Mouse (Mus musculus): ENCODE data around the gene Cops3. TPM values are rescaled to one million over a fixed set of nuclear protein-coding genes. Genes with fewer than 3 reads are reported as not detected.

The Cops3 gene
- polyA plus RNA-seq, 1 experiment from 2014 or later, result 205 TPM

DNA sequence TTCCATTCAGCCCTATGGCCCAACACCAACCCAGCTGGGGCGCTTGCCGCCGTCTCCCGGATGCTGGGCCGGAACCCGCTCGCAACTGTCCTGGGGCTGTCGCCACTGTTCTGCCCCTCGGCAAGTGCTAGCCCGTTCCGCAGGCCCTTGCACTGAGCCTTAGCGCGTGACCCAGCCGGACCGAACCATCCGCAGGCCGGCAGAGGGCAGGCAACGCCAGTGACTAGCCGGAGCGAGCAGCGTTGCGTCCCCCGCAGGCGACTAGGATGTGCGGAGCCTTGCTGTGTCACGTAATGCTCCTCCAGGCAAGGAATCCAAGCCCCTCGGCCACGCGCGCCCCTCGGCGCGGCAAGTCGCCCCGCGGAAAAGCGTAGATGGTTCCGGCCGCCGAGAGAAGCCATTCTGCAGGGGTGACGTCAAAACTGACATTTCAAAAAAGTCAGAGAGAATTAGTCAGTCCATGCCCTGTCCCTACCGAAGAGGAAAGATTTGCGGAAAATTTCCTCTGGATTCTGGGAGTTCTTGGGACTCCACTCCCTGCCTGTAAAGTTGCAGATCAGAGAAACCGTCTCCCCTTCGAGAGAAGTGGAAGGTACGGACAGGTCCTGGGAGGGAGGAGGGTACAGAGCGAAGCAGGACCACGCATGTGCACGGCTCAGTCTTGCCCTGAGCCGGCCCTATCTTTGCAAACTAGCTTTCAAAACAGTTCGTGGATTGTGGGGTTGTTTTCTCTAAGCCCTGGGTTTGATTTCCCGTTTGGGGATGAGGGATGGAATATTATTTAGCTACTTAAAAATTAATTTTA lies 29.8 kb downstream of the Cops3 start, which contains the start of gene Flcn:
Flcn (minus strand) TSS at position 347 of the 805 bp plus-strand sequence.
- H3K9me3 ChIP-seq, result no peaks in the 10 kb centered on the region
- peaks cover 20% of the 10 kb centered on the region for H3K36me3 ChIP-seq
- peaks cover 12% of the 10 kb centered on the region for H3K4me1 ChIP-seq
- under 1% methylated on average over 52 of the region's 52 CpGs for WGBS
- peak within 1 kb of the TSS; percentile 99 for H3K9ac ChIP-seq (replicated peaks)
- ATAC-seq (replicated peaks), result peak; percentile 98
- no peaks in the 10 kb centered on the region for H3K27me3 ChIP-seq
- peak within 1 kb of the TSS; percentile 77 for H3K4me2 ChIP-seq (replicated peaks)
- H3K27ac ChIP-seq (replicated peaks), result peak within 1 kb of the TSS; percentile 100
- H3K4me3 ChIP-seq, result peak within 1 kb of the TSS; percentile 86

DNA sequence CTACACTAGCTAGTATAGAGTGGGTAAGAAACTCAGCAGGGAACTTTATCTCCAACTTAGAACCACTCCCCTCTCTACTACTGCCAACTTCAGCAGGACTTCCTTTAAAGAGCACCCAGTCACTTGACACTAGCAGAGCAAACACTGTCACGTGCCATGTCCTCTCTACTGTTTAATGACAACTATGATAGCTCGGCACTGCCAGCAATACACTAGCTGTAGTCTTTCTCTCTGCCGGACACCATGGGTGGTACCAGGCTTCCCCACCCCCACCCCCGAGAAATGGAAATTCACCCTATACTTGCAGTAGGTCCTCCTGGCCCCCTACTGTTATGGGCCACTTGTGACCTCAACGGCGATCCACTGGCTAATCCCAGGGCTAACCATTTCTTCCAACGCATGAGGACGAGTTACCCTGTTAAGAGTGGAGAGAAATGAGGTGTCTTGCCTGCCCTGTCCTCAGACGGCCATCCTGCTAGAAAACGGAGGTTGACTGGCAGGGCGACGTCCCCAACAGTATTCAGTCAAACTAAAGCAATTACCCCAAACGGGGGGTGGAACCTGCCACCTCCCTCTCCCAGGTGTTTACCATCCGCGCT lies 30.5 kb downstream of the Cops3 start:
- under 1% methylated on average over 15 of the region's 15 CpGs for WGBS
- peaks cover 26% of the 10 kb centered on the region for H3K36me3 ChIP-seq
- H3K9me3 ChIP-seq, result no peaks in the 10 kb centered on the region
- peaks cover 12% of the 10 kb centered on the region for H3K4me1 ChIP-seq
- peak overlapping the region; percentile 100 for H3K27ac ChIP-seq (replicated peaks)
- no peaks in the 10 kb centered on the region for H3K27me3 ChIP-seq
- peak overlapping the region; percentile 99 for H3K9ac ChIP-seq (replicated peaks)
- H3K4me2 ChIP-seq (replicated peaks), result peak overlapping the region; percentile 77
- peak; percentile 36 for ATAC-seq (replicated peaks)
- H3K4me3 ChIP-seq, result peak overlapping the region; percentile 86

- 72% methylated on average over 14 of the region's 14 CpGs for WGBS
- 0 out of 2 replicates have a peak overlapping the region, but pooled peaks have one; percentile 100 for H3K27ac ChIP-seq (replicated peaks)
- H3K9me3 ChIP-seq, result no peaks in the 10 kb centered on the region
- H3K4me3 ChIP-seq, result peak overlapping the region; percentile 86
- peaks cover 34% of the 10 kb centered on the region for H3K36me3 ChIP-seq
- H3K4me1 ChIP-seq, result peaks cover 12% of the 10 kb centered on the region
- peak overlapping the region; percentile 77 for H3K4me2 ChIP-seq (replicated peaks)
- no peaks in the 10 kb centered on the region for H3K27me3 ChIP-seq
- peak overlapping the region; percentile 99 for H3K9ac ChIP-seq (replicated peaks)
- ATAC-seq (replicated peaks), result no peak
These were observed 31.3 kb downstream of the Cops3 start for GRCm38 (mm10) chr11:59808170-59808960.

DNA sequence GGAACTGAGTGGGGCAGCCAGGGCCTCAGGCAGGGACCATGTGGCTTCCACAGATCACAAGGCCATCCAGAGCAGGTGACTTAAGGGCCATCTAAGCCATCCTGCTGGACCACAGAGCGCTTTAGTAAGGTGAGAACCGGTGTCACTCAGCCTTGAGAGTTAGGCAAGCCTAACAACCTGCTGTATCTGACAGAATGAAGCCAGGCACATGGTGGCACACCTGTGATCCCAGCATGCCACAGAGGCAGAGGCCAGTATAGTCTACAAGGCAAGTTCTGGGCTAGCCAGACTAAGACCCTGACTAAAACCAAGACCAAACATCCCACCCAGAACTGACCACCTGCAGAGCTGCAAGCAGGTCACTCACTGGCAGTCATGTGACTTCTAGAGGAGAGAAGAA lies 34.0 kb downstream of the Cops3 start:
- no peaks in the 10 kb centered on the region for H3K27me3 ChIP-seq
- H3K9ac ChIP-seq (replicated peaks), result no peak overlapping the region
- 96% methylated on average over 2 of the region's 2 CpGs for WGBS
- ATAC-seq (replicated peaks), result no peak
- no peak overlapping the region for H3K4me3 ChIP-seq
- no peaks in the 10 kb centered on the region for H3K9me3 ChIP-seq
- H3K27ac ChIP-seq (replicated peaks), result no peak overlapping the region
- peaks cover 10% of the 10 kb centered on the region for H3K4me1 ChIP-seq
- no peak overlapping the region for H3K4me2 ChIP-seq (replicated peaks)
- H3K36me3 ChIP-seq, result peaks cover 59% of the 10 kb centered on the region

DNA sequence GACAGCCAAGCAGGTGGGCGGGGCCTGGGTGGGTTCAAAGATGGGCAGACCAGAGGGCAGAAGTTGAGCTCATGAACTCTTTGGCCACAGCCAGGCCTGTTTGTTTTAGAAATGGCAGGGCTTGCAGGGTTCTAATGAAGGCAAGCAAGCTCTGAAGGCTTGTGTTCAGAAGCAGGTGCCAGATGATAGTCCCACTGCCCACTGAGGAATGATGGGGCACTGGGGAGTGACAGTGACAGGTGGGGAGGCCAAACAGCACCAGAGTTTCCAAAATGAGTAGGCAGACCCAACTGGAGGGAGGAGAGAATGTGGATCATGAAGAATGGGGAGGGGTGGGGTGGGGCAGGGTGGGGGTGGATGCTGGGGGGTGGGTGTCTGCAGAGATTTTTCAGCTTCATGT lies 34.4 kb downstream of the Cops3 start:
- H3K36me3 ChIP-seq, result peaks cover 63% of the 10 kb centered on the region
- no peaks in the 10 kb centered on the region for H3K27me3 ChIP-seq
- H3K4me3 ChIP-seq, result no peak overlapping the region
- H3K27ac ChIP-seq (replicated peaks), result no peak overlapping the region
- WGBS, result 100% methylated on average over 1 of the region's 1 CpGs
- peaks cover 10% of the 10 kb centered on the region for H3K4me1 ChIP-seq
- no peak overlapping the region for H3K9ac ChIP-seq (replicated peaks)
- H3K4me2 ChIP-seq (replicated peaks), result no peak overlapping the region
- no peak for ATAC-seq (replicated peaks)
- no peaks in the 10 kb centered on the region for H3K9me3 ChIP-seq

- ATAC-seq (replicated peaks), result no peak
These were observed 35.1 kb downstream of the Cops3 start for GRCm38 (mm10) chr11:59804409-59805110.

DNA sequence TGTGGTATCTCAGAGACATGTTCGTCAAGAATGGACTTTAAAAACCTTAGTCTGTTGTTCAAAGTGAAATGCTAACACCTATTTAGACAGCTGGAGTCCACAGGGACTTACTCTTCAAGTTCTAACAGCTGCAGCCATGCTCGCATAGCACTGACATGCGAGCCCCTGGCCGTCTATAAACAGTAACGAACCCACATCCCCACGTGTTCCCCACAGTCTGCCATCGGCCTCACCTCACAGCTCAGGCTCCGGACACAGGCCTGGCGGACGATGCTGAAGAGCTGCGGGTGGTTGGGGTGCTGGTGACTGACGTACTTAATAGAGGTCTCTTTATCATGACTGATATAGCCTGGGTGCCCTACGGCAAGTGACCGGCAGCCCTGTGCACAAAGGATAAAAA lies 36.1 kb downstream of the Cops3 start:
- Histone ChIP-seq H3K36me3 (peaks cover 81% of the 10 kb centered on the region), H3K4me3 (no peak overlapping the region), H3K27me3 (no peaks in the 10 kb centered on the region), H3K9me3 (no peaks in the 10 kb centered on the region), H3K4me2 (replicated peaks) (no peak overlapping the region), H3K4me1 (peaks cover 3% of the 10 kb centered on the region), H3K9ac (replicated peaks) (no peak overlapping the region), H3K27ac (replicated peaks) (no peak overlapping the region)
- 92% methylated on average over 14 of the region's 14 CpGs for WGBS
- ATAC-seq (replicated peaks), result no peak

More at GRCm38 (mm10) chr11:59804409-59805110, 35.1 kb downstream of the Cops3 start:
- Histone ChIP-seq H3K36me3 (peaks cover 70% of the 10 kb centered on the region), H3K27me3 (no peaks in the 10 kb centered on the region), H3K27ac (replicated peaks) (no peak overlapping the region), H3K4me1 (peaks cover 10% of the 10 kb centered on the region), H3K4me2 (replicated peaks) (no peak overlapping the region), H3K4me3 (no peak overlapping the region), H3K9me3 (no peaks in the 10 kb centered on the region), H3K9ac (replicated peaks) (no peak overlapping the region)
- WGBS, result 92% methylated on average over 22 of the region's 22 CpGs

- H3K4me1 ChIP-seq, result no peaks in the 10 kb centered on the region
- no peak overlapping the region for H3K4me2 ChIP-seq (replicated peaks)
- no peak overlapping the region for H3K9ac ChIP-seq (replicated peaks)
- no peak for ATAC-seq (replicated peaks)
- H3K9me3 ChIP-seq, result no peaks in the 10 kb centered on the region
- H3K4me3 ChIP-seq, result no peak overlapping the region
- H3K36me3 ChIP-seq, result peaks cover 84% of the 10 kb centered on the region
- no peak overlapping the region for H3K27ac ChIP-seq (replicated peaks)
- 96% methylated on average over 8 of the region's 8 CpGs for WGBS
- no peaks in the 10 kb centered on the region for H3K27me3 ChIP-seq
These were observed 37.8 kb downstream of the Cops3 start for GRCm38 (mm10) chr11:59801881-59802280.

GRCm38 (mm10) chr11:59800412-59800811 lies 39.2 kb downstream of the Cops3 start:
- 91% methylated on average over 10 of the region's 10 CpGs for WGBS
- Histone ChIP-seq H3K36me3 (peaks cover 80% of the 10 kb centered on the region), H3K4me3 (no peak overlapping the region)

GRCm38 (mm10) chr11:59793390-59793789 lies 46.2 kb downstream of the Cops3 start:
- Histone ChIP-seq H3K4me1 (no peaks in the 10 kb centered on the region), H3K4me2 (replicated peaks) (no peak overlapping the region), H3K27me3 (no peaks in the 10 kb centered on the region), H3K4me3 (no peak overlapping the region), H3K9me3 (no peaks in the 10 kb centered on the region), H3K27ac (replicated peaks) (no peak overlapping the region), H3K36me3 (peaks cover 65% of the 10 kb centered on the region), H3K9ac (replicated peaks) (no peak overlapping the region)
- no peak for ATAC-seq (replicated peaks)
- WGBS, result 94% methylated on average over 6 of the region's 6 CpGs

More at GRCm38 (mm10) chr11:59800412-59800811, 39.2 kb downstream of the Cops3 start:
- Histone ChIP-seq H3K4me1 (no peaks in the 10 kb centered on the region), H3K9me3 (no peaks in the 10 kb centered on the region), H3K9ac (replicated peaks) (no peak overlapping the region), H3K27ac (replicated peaks) (no peak overlapping the region), H3K27me3 (no peaks in the 10 kb centered on the region), H3K4me2 (replicated peaks) (no peak overlapping the region)
- no peak for ATAC-seq (replicated peaks)

DNA sequence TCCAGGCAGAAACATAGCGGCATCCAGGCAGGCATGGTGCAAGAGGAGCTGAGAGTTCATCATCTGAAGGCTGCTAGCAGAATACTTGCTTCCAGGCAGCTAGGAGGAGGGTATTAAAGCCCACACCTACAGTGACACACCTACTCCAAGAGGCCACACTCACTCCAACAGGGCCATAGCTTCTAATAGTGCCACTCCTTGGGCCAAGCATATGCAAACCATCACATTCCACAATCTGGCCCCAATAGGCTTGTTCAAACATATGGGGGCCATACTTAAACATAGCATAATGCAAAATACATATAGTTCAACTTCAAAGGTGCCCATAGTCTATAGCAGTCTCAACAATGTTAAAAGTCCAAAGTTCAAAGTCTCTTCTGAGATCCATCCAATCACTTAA lies 50.3 kb downstream of the Cops3 start:
- Histone ChIP-seq H3K4me3 (no peak overlapping the region), H3K4me2 (replicated peaks) (no peak overlapping the region), H3K9me3 (no peaks in the 10 kb centered on the region), H3K9ac (replicated peaks) (no peak overlapping the region), H3K27me3 (no peaks in the 10 kb centered on the region), H3K27ac (replicated peaks) (no peak overlapping the region), H3K36me3 (peaks cover 36% of the 10 kb centered on the region), H3K4me1 (peaks cover 9% of the 10 kb centered on the region)
- 93% methylated on average over 1 of the region's 1 CpGs for WGBS
- ATAC-seq (replicated peaks), result no peak
